Mouse (Mus musculus) testis, adult 2 months (tissue): ENCODE measurements around the gene Mfsd2a. TPM values are rescaled to one million over a fixed set of nuclear protein-coding genes. Genes with fewer than 3 reads are reported as not detected.

Source experiments
- H3K27ac ChIP-seq: fragments of 200-500 bp; 2 replicates; pipeline ENCODE4 v1.5.1; 2012; ENCODE audit warnings: low read depth, low read length; ENCODE audit not compliant: control insufficient read depth, insufficient read depth
- H3K27me3 ChIP-seq: fragments of 200-500 bp; 2 replicates; pipeline ENCODE4 v1.6.1; 2012; ENCODE audit warnings: mild to moderate bottlenecking, low read length, moderate library complexity; ENCODE audit not compliant: control insufficient read depth, insufficient read depth
- H3K36me3 ChIP-seq: fragments of 200-500 bp; 2 replicates; pipeline ENCODE4 v1.6.1; 2012; ENCODE audit warnings: mild to moderate bottlenecking, low read length; ENCODE audit not compliant: control insufficient read depth, insufficient read depth
- H3K4me1 ChIP-seq: fragments of 200-500 bp; 2 replicates; pipeline ENCODE4 v1.6.1; 2012; ENCODE audit warnings: low read length; ENCODE audit not compliant: control insufficient read depth, insufficient read depth
- H3K4me3 ChIP-seq: fragments of 200-500 bp; 2 replicates; pipeline ENCODE4 v1.5.1; 2012; ENCODE audit warnings: low read depth, mild to moderate bottlenecking, low read length, moderate library complexity, mixed read lengths; ENCODE audit not compliant: control insufficient read depth
- CTCF ChIP-seq: fragments of 200-500 bp; IDR thresholded peaks from 2 replicates; pipeline ENCODE4 v1.5.1; 2012; ENCODE audit warnings: low read depth, mild to moderate bottlenecking, inconsistent platforms, low read length, moderate library complexity; ENCODE audit not compliant: control insufficient read depth, insufficient read depth, insufficient replicate concordance
- POLR2A ChIP-seq: fragments of 200-500 bp; IDR thresholded peaks from 2 replicates; pipeline ENCODE4 v1.6.1; 2012; ENCODE audit warnings: low read depth, mild to moderate bottlenecking, inconsistent platforms, low read length, moderate library complexity; ENCODE audit not compliant: control insufficient read depth
- polyA plus RNA-seq: library from polyadenylated mRNA; depleted of rRNA; stranded (reverse); fragments of >200 nt; gene quantifications from 2 replicates; pipeline ENCODE4 v1.2.3, GENCODE M21; 2012

The Mfsd2a gene
- polyA plus RNA-seq, 1 experiment = 8.7 TPM

GRCm38 (mm10) chr4:122933051-122933591, 27.9 kb downstream of the Mfsd2a start:
- no peak overlapping the region for H3K27ac ChIP-seq
- no peak overlapping the region for H3K4me3 ChIP-seq
- H3K36me3 ChIP-seq = no peaks in the 10 kb centered on the region
- TF ChIP-seq POLR2A (no peak), CTCF (no peak)
- H3K4me1 ChIP-seq = no peaks in the 10 kb centered on the region
- H3K27me3 ChIP-seq = no peaks in the 10 kb centered on the region

- Histone ChIP-seq H3K4me3 (no peak overlapping the region), H3K4me1 (no peaks in the 10 kb centered on the region), H3K27me3 (no peaks in the 10 kb centered on the region), H3K27ac (no peak overlapping the region), H3K36me3 (no peaks in the 10 kb centered on the region)
- TF ChIP-seq CTCF (no peak), POLR2A (no peak)
Observed at GRCm38 (mm10) chr4:122932239-122932978, 28.6 kb downstream of the Mfsd2a start.

GRCm38 (mm10) chr4:122930939-122931590, 29.9 kb downstream of the Mfsd2a start:
- H3K36me3 ChIP-seq = no peaks in the 10 kb centered on the region
- no peaks in the 10 kb centered on the region for H3K27me3 ChIP-seq
- no peaks in the 10 kb centered on the region for H3K4me1 ChIP-seq
- H3K27ac ChIP-seq = no peak overlapping the region
- H3K4me3 ChIP-seq = no peak overlapping the region
- TF ChIP-seq CTCF (no peak), POLR2A (no peak)

- no peak overlapping the region for H3K27ac ChIP-seq
- H3K36me3 ChIP-seq = no peaks in the 10 kb centered on the region
- H3K27me3 ChIP-seq = no peaks in the 10 kb centered on the region
- no peaks in the 10 kb centered on the region for H3K4me1 ChIP-seq
- TF ChIP-seq CTCF (no peak), POLR2A (no peak)
- H3K4me3 ChIP-seq = no peak overlapping the region
Observed at GRCm38 (mm10) chr4:122923392-122924344, 37.3 kb downstream of the Mfsd2a start.

GRCm38 (mm10) chr4:122922841-122923240, 38.1 kb downstream of the Mfsd2a start:
- TF ChIP-seq CTCF (no peak), POLR2A (no peak)
- Histone ChIP-seq H3K4me3 (no peak overlapping the region), H3K4me1 (no peaks in the 10 kb centered on the region), H3K27ac (no peak overlapping the region), H3K27me3 (no peaks in the 10 kb centered on the region), H3K36me3 (no peaks in the 10 kb centered on the region)

GRCm38 (mm10) chr4:122915985-122916384, 45.0 kb downstream of the Mfsd2a start:
- H3K4me3 ChIP-seq = no peak overlapping the region
- TF ChIP-seq CTCF (no peak), POLR2A (no peak)
- H3K27ac ChIP-seq = no peak overlapping the region
- no peaks in the 10 kb centered on the region for H3K4me1 ChIP-seq
- H3K27me3 ChIP-seq = no peaks in the 10 kb centered on the region
- H3K36me3 ChIP-seq = no peaks in the 10 kb centered on the region
